Mouse (Mus musculus) heart, postnatal 0 days (tissue): ENCODE measurements around the gene Nodal.

Experiments
- CTCF ChIP-seq: IDR thresholded peaks from 2 replicates; pipeline ENCODE4 v1.5.1; 2016; ENCODE audit warnings: antibody characterized with exemption, control low read depth, low read depth
- EP300 ChIP-seq: IDR thresholded peaks from 2 replicates; pipeline ENCODE4 v1.6.1; 2016; ENCODE audit warnings: antibody characterized with exemption, low read depth

DNA sequence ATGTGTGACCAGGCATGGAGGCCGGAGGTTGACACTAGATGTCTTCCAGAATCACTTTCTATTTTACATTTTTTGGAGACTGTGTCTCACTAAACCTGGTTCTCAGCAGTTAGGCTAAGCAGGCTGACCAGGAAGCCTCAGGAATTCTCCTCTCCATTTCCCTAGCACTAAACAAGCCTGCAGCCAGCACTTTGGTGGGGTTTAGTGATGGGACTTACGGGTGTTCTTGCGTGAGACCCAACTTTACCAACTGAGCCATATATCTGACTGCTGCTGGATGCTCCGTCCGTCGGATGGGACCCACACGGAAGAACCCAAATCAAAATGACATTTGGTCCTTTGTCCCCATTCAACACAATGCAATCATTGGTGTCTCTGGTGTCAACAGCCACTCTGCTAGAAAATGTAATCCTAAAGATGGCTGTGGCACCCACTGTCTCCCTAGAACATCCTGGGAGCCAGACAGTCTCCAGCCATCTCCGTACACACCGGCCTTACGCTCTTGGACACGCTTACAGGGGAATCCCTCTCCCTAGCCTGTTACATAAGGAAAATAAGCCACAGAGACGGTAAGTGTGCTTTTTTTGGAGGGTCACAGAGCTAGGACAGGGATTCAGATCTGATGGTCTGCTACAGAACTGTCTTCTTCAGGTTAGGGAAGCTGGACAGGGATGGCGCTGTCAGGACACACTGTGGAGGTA is 38.3 kb upstream of the Nodal start:
- TF ChIP-seq CTCF (no peak), EP300 (no peak)
